Mouse (Mus musculus): ENCODE data around the gene Gm28041. TPM values are rescaled to one million over a fixed set of nuclear protein-coding genes. Genes with fewer than 3 reads are reported as not detected.
"Not testable (repeated sequence)": the region's sequence is repeated elsewhere in the genome, so short reads cannot be mapped to it uniquely, and the experiment has no call there.

The Gm28041 gene
- polyA plus RNA-seq (2015; fragmentation: Nextera tagmentation; extraction: Ambion mirVana), result 0.64 and 0.81 TPM in 2 replicates

DNA sequence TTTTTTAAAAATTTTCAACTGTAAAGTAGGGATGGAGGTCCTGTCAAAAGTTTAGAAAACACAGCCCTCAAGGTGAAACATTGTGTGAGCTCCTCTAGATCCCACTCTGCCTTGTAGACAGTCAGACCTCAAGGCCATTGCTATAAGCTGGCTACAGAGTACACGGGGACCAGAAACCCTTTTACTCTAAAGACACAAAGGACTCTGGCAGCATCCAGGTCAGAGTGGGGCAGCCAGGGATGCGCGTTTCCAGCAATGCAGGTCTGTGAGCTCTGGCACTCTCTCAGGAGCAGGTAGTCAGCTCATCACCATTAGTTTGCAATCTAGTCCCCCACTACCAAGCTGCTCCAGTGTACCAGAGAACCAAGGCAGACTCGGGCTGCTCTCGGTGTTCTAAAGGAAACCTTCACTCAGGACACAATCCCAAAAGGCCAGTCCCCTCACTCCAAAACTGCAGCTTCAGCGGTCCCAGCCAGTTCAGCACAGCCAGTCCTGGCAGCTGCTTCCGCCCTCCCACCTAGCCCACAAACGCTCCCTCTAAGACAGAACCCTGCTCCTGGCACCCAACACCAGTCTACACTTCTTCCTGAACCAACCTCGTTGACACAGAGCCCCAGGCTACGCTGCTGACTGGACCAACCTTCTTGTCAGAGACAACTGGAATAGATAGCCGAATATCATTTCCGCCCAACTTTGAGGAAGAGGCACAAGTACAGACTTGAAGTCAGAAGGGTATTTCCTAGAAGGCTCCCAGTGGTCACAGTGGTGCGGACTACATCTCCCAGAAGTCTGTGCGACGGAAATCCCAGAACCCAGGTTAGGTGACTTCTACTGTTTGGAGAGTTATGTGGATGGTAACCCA lies at the start of gene Gm28041, which contains the start of gene Zfp456:
Gene Gm28041 (minus strand): TSS at position 684 of the 862 bp plus-strand sequence.
Gene Zfp456 (minus strand): TSS at position 761 of the 862 bp plus-strand sequence.
- DNase-seq (ENCODE audit: low spot score), result peak; percentile 85

- DNase-seq (ENCODE audit: low spot score), result not testable (repeated sequence)
Measured at GRCm38 (mm10) chr13:67422532-67422931, 47.0 kb upstream of the Gm28041 start.

DNA sequence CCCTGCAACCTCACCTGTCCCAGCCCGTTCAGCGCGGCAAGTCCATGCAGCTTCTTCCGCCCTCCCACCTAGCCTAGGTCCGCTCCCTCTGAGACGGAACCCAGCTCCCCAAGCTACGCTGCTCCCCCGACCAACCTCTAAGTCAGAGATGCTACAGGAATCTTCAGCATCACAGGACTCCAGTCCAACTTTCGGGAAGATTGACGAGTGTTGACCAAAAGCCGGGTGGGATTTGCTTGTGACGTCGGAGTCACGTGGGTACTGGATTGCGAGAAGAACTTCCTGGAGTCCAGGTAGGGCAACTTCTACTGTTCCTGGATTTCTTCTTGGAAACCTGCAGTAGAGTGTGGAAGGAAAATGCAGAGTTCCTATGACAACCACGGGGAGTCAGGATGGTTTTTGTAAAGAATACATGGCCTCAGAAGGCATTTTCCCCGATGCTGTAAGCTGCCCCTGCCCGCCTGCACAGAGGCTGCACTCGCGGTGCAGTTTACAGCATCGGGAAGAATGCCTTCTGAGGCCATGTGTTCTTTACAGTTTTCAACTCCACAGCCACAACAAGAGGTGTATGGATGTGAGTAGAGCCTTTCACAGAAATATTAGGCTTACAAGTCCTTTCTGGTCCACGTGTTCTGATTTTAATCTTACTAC lies 45.8 kb upstream of the Gm28041 start, which contains the start of gene Zfp459:
Gene Zfp459 (minus strand): TSS at position 212 of the 651 bp plus-strand sequence.
- DNase-seq (ENCODE audit: low spot score), result peak; percentile 61

DNA sequence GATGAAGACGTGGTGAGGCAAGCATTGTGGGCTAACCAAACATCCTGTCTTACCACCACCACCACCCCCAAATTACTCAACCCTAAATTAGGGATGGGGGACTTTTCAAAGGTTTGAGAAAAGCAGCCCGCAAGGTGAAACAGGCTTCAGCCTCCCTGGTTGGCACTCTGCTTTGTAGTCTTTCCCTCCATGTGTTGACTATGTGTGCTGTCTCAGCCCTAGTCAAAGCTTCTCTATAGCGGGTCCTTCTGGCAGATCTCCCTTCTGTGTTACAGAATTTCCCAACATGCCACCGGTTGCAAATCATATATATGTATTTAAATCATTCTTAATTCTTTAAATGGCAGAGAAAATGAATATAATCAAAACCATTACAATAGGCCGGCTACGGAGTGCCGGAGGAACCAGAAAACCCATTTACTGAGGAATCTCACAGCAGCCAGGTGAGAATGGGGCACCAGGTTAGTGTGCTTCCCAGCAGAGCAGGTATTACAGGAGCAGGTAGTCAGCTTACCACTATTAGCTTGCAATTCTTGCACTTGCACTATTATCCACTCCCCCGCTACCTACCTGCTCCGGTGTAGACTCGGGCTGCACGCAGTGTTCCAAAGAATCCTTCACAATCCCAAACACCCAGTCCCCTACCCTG lies 45.1 kb upstream of the Gm28041 start:
- DNase-seq (ENCODE audit: low spot score), result no peak

DNA sequence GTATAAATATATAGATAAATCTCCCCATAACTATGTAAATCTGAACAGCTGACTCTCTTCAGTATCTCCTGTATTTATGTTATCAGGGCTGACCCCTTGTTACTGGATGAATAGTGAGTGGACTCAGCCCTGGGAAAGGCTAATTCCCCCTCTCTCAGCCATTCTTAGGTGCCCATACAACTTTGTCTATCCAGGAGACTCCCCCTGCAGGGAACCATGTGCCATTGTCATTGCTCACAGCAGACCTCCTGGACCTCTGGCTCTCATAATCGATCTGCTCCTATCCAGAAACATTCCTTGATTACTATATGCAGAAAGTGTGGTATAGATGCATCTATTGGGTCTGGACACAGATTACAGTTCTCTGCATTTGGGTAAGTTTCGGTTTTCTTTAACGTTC lies 41.3 kb upstream of the Gm28041 start:
- DNase-seq (ENCODE audit: low spot score), result no peak

DNA sequence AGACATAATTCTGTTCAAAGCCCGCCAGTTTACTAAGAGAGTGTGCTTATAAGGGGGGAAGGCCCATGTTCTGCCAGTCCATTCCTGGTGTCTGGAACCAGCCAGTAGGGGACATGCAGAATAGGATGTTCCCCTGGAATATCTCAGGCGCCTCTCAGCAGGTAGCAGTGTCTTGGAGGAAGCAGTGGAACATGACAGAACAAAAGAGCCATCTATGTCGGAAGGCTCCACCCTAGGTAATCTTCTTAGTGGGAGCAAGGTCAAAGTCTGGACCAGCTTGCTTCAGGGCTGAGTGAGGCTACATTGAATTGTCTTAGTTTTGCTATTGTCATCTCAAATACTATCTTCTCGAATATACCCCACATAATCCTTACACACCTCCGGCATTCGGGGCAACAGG lies 40.2 kb upstream of the Gm28041 start:
- DNase-seq (ENCODE audit: low spot score), result no peak

DNA sequence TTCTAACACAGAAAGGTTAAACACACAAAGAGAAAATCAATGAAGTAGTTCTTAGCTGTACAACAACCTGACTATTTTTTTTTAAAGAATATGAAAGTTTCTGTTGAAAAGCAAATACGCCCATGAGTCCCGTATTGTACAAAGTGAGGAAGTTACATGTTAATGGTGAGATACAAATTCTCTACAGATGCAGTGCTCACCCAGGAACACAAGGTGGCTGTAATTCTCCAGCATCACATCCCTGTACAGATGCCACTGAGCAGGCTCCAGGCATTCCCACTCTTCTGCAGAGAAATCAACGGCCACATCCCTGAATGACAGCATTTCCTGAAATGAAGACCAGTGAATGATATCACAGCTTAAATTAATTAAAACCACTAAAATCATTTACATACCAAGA lies 38.1 kb upstream of the Gm28041 start:
- not testable (repeated sequence) for DNase-seq (ENCODE audit: low spot score)

- peak; percentile 82 for DNase-seq (ENCODE audit: low spot score)
Measured at GRCm38 (mm10) chr13:67399183-67399903, 23.8 kb upstream of the Gm28041 start, which contains the start of gene Zfp429. Gene Zfp429 (minus strand): TSS chr13:67399819.

GRCm38 (mm10) chr13:67376255-67376654 lies 722 bp upstream of the Gm28041 start:
- not testable (repeated sequence) for DNase-seq (ENCODE audit: low spot score)

- DNase-seq (ENCODE audit: low spot score), result peak; percentile 92
Measured at GRCm38 (mm10) chr13:67360131-67360744, 15.3 kb downstream of the Gm28041 start, which contains the start of the genes Gm28044 and Zfp953. Gene Gm28044 (minus strand): TSS chr13:67360536. Gene Zfp953 (minus strand): TSS chr13:67360605.

- DNase-seq (ENCODE audit: low spot score), result no peak
Measured at GRCm38 (mm10) chr13:67351854-67352253, 23.7 kb downstream of the Gm28041 start.

DNA sequence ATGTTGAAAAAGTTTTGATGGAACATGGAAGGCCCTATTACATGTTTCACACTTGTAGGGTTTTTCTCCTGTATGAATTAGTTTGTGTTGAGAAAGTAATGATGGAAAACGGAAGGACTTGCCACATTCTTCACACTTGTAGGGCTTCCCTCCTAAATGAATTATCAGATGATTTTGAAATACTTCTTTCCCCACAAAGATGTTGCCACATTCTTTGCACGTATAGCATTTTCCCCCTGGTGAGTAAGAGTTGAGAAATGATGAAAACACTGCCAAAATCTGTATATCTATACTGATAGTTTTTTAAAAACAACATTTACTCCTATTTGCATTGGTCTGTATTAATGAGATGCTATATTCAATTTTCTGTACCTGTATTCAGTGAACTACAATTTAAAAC lies 32.1 kb downstream of the Gm28041 start:
- no peak for DNase-seq (ENCODE audit: low spot score)

GRCm38 (mm10) chr13:67332877-67333276 lies 42.7 kb downstream of the Gm28041 start:
- DNase-seq (ENCODE audit: low spot score), result peak; percentile 3

DNA sequence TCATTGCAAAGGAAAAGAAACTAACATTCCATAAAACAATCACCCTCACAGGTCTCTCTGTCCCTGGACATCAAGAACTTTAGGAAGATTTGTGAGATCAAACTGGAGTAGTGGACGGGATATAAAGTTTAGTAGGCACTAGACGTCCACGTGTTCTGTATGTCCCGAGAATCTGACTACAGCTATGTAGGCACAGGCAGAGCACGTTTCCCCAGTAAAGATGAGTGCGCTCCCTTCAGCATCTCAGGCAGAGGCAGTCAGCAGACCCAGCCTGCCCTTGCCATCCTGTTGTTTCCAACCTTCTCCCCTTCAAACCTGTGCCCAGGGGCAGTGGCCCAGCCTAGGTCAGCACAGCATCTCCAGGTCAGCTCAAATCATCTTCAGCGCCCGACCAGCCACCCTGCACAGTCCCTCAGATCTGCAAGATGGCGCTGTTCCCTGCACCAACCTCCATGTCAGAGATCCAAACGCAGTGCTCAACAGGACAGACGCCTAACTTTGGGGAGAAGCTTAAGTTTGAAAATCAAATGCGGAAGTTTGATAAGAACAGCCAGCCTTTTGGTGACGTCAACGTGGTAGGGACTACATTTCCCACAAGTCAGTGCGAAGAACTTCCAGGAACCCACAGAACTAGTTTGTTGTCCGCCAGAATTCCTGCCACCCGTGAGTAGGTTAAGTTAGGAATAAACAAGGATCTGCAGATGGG lies 43.4 kb downstream of the Gm28041 start, which contains the start of gene Zfp595:
Gene Zfp595 (minus strand): TSS at position 552 of the 706 bp plus-strand sequence.
- DNase-seq (ENCODE audit: low spot score), result peak; percentile 89

DNA sequence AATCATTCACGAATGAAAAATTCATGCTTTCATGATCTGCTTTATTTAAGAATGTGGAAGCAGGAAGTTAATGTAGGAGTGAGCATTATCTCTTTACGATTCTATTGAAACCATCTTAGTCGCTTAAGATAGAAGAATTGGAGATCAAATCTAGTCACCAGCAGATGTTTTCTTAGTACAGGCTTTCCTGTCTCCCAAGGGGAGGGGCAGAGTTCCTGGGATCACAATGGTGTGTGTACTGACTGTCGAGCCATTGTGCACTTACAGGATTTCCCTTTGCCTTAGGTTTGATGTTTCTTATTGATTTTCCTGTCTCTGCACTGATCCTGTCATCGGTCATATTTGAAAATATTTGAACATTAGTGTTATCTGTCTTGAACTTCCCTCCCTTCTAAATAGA lies 68.8 kb downstream of the Gm28041 start:
- no peak for DNase-seq (ENCODE audit: low spot score)

DNA sequence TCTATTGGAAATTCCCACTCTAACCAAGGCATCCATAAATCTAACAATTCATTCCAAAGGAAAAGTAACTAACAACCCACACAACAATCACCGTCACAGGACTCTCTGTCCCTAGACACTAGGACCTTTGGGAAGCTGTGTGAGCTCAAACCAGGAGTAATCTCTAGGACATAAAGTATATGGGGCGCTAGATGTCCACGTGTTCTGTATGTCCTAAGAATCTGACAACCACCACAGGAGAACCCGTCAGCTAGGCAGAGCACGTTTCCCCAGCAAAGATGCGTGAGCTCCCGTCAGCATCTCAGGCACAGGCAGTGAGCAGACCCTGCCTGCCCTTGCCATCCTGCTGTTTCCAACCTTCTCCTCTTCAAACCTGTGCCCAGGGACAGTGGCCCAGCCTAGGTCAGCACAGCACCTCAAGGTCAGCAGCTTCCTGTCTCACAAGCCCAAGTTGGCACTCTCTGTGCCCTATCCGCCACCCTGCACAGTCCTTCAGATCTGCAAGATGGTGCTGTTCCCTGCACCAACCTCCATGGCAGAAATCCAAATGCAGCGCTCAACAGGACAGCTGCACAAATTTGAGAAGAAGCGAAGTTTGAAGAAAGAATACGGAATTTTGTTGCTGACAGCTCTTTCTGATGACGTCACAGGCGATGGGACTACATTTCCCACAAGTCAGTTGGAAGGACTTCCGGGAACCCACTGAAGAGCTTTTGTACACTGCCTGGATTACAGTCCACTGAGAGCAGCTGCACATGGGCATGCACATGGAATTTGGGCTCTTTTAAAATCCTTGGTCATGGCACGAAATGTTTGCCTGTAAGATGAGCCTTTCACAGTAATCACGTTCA lies 69.5 kb downstream of the Gm28041 start, which contains the start of gene Zfp457:
Gene Zfp457 (minus strand): TSS at position 664 of the 851 bp plus-strand sequence.
- peak; percentile 91 for DNase-seq (ENCODE audit: low spot score)
